Mouse (Mus musculus) frontal cortex, postnatal 14 days (tissue): ENCODE data around the gene 6330403K07Rik.
A peak's percentile ranks its signal among the peaks of the same experiment; 100 is the strongest.

ENCODE experiments used
- DNase-seq, 2 experiments: peaks; one replicate each; pipeline ENCODE4 v3.0.0; 2022; ENCODE audit warnings: low spot score in 2 of 2

The 6330403K07Rik gene

GRCm38 (mm10) chr11:71033163-71033761 is at the start of gene 6330403K07Rik:
Gene 6330403K07Rik, minus strand, starts transcription at chr11:71033513.
- DNase-seq: peak; percentile 34 to 65

DNA sequence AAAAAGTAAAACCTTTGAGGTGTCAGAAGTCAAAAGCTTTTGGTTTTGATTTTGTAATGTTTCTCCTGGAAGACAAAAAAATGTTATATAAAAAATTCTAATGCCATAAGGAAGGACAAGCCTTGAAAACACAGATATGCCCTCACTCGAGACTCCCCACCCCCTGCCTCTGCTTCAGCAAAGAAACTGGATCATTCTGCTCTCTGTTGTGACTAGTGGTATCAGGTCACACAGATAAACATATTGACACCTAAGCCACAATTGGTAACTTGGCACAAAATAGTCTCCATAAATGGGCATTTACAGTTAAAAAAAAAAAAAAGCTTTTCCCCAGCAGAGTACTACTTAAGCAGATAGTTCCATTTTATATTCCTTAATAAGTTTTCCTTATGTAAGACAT is 43.0 kb upstream of the 6330403K07Rik start:
- DNase-seq: no peak

DNA sequence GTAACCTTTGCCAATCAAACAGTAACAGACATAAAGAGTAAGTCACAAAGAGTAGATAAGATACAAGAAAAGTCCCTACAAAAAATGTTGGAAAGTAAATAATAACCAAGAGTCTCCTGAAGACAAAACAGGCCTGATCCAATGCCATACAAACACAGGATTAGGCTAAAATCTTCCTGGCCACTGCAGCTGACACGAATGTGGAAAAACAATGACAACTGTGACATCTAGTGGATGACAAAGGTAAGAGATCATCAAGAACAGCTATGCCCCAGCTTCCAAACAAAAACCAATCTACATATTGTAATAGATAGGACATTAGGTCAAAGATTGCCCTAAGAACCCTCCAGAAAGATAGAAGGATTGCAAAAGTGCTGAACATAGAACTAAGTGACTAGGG is 19.2 kb upstream of the 6330403K07Rik start:
- DNase-seq: no peak

- no peak for DNase-seq
Observed at GRCm38 (mm10) chr11:71039526-71040298, 6.4 kb upstream of the 6330403K07Rik start.

- DNase-seq: peak; percentile 13 to 14
Observed at GRCm38 (mm10) chr11:71032491-71033162, 686 bp downstream of the 6330403K07Rik start.

DNA sequence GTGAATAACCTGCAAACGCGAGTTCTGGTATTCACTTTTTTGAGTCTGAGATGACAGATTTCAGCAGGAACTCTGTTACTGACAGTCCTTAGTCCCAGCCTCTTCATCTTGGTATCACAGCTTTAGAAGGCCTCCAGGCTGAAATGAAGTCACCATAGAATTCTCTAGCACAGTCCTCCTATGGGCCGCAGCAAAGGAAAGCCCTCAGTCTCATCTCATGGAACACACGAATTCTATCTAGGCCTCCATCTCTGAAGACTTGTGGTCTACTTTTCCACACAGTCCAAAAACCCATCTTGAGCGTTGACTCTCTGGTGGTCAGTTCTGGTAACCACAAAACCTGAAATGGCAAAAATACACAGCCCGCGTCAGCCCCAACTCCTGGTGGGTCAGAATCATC is 1.2 kb downstream of the 6330403K07Rik start:
- no peak for DNase-seq

DNA sequence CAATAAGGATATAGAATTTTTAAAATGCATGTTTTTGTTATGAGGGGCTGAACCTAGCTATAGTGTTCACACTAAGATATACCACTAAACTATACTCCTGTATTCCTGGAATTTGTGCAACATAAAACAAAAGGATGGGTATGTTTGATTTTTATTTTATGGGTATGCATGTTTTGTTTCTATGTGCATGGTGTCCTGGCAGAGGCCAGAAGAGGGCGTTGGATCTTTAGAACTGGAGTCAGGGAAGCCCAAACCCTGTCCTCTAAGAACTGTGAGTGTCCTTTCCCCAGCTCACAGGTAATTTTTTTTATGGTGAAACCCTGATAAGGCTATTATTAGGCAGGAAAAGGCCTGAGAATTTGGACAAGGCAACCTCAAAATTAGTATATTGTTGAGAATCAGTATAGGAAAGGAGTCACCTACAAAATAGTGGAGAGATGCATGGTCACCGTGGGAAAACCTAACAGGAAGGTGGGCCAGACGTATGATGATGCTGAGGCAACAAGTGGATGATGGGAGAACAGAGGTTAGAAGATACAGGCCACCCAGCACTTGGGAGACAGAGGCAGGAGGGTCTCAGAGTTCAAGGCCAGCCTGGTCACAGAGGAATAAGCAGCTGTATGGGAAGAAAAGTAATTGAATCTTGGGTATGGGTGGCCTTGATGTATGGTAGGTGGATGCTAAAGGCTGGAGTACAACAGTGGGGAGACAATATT is 3.8 kb downstream of the 6330403K07Rik start:
- no peak for DNase-seq

GRCm38 (mm10) chr11:71028280-71028679 is 5.0 kb downstream of the 6330403K07Rik start:
- DNase-seq: no peak

- peak; percentile 99 to 100 for DNase-seq
Observed at GRCm38 (mm10) chr11:71019201-71020068, 13.9 kb downstream of the 6330403K07Rik start, which contains the start of the genes Mis12 and Derl2. Gene Mis12, plus strand, starts transcription at chr11:71019611. Gene Derl2, minus strand, starts transcription at chr11:71019841.

DNA sequence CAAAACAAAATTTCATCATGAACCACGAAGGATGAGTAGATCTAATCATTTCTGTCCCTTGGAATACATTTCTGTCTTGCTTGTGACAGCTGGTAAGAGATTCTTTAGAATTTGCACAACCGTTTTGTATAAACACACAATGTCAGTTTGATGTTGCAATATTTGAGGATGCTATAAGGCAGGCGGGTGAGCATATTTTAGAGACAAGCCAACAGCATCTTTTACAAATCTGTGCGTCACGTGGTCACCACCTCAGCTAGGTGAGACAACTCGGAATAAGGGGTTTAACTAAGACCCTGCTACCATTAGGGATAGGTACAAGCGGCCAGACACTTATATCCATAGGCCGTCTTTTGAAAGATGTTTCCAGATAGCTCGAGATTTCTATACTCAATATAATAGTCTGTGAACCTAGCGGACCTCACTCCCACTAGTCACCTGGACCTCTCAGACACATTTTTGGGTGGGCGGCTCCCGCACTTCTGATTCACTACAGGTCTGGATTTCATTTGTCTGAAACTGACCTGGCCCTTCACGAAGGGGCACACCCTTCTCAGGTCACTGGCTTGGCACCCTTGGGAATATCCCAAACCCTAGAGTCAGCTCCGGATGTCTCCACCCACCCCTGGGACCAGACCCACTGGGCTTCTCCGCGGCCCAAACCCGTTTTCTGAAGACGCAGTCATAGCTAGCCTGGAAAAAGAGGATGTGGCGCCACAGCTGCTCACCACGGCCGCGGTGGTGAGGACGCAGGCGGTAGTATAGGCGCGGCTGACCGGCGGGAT is 14.7 kb downstream of the 6330403K07Rik start:
- no peak for DNase-seq

DNA sequence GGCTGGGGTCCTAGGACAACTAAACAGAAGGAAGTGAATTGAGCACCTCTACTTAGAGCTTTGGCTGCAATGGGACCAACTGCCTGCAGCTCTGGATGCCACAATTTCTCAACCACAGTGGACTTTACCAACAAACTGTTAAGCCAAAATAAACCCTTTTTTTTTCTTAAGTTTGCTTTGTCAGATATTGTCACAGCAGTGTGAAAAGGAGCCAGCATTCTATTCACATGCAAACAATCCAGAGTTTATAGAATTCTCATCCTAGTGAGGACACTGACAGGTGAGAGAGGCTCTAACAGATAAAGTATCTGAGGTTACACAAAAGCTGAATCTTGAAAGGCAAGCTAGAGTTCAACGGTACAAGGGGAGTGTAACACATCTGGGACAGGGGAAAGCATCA is 16.3 kb downstream of the 6330403K07Rik start:
- no peak for DNase-seq

- no peak for DNase-seq
Observed at GRCm38 (mm10) chr11:71012743-71013142, 20.6 kb downstream of the 6330403K07Rik start.

DNA sequence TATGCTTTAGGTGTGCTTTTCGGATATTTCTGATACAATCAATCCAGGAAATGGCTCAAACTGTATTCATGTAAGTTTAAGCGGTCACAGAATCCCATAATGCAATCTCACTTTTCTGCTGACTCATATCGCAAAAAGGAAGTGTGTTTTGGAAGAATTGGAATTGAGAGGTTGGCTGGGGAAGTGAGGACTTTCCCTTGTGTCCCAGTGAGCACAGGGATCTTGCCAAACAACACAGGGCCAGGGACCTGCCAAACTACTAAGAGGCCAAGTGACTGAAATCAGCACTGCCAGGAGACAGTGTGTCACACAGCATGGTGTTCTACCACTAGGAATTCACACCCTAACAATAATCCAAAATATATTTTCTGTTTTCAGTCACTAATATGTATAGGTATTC is 25.0 kb downstream of the 6330403K07Rik start:
- no peak for DNase-seq

DNA sequence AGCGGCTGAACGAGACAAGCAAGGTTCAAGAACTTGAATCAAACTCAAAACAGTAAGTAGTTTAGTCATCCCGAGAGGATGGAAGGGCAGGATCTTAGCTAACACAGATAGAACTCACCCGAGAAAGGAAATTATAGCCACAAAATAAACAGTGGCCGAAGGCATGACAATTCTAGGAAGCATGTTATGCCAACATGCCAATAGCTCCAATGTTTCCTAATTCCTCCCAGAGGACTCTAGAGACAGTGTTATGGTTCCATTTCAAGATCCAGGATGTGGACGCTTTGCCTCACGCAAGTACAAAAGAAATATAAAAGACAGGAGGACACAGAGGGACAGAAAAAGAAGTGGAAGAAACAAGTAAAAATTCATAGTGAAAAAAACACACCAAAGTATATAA is 25.5 kb downstream of the 6330403K07Rik start:
- DNase-seq: no peak

DNA sequence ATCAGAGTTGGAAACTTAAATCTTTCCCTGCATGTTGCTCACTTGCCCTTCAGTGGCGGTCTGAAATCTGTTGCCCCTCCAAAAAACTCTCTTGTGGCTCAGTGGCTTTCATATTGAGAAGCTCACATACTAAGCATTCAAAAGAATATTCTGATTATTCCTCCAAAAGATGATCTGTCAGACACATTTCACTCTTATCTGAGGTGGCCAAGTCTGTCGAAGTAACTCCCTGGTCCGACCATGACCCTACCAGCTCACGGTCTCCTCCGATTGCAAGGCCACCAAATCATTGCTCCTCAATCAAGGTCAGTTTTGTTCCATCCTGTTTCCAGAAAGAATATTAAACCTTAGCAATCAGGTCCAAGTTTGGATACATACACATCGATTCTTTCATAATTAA is 26.3 kb downstream of the 6330403K07Rik start:
- no peak for DNase-seq

DNA sequence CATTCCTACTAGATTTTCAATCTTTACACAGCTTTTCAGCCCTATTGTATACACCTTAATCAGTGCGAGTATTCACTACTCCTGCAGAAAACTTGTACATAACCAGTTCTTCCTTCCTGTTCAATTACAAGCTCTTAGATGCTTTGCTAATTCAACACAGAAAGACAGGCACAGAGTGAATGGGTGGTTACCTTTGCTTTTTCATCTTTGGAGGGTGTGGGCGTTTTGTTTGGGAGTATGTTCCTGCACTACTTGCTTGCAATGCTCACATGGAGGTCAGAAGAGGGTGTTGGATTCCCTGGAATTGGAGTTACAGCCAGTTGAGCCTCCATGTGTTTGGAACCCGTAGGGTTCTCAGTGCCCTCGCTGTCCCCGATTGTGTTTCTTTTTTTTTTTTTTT is 28.3 kb downstream of the 6330403K07Rik start:
- DNase-seq: no peak

- DNase-seq: peak; percentile 94 to 95
Observed at GRCm38 (mm10) chr11:71004316-71004773, 29.0 kb downstream of the 6330403K07Rik start, which contains the start of gene Dhx33. Gene Dhx33, minus strand, starts transcription at chr11:71004437.

- DNase-seq: no peak
Observed at GRCm38 (mm10) chr11:71003611-71004315, 29.6 kb downstream of the 6330403K07Rik start.

GRCm38 (mm10) chr11:71001167-71001566 is 32.1 kb downstream of the 6330403K07Rik start:
- DNase-seq: no peak
